Mouse (Mus musculus) heart, adult 2 months (tissue): ENCODE measurements around the gene Fam71b. TPM values are rescaled to one million over a fixed set of nuclear protein-coding genes. Genes with fewer than 3 reads are reported as not detected.

Experiments used
- DNase-seq, 2 experiments: peaks; one replicate each; pipeline ENCODE4 v3.0.0; 2021
- H3K27ac ChIP-seq: fragments of 200-600 bp; 2 replicates; pipeline ENCODE4 v1.8.1; 2022
- H3K27me3 ChIP-seq: fragments of 200-500 bp; 2 replicates; pipeline ENCODE4 v1.6.1; 2012; ENCODE audit warnings: mild to moderate bottlenecking, low read length, inconsistent platforms, mixed read lengths; ENCODE audit not compliant: control insufficient read depth, insufficient read depth
- H3K36me3 ChIP-seq: fragments of 200-500 bp; 2 replicates; pipeline ENCODE4 v1.6.1; 2012; ENCODE audit warnings: low read length, inconsistent platforms; ENCODE audit not compliant: control insufficient read depth, insufficient read depth
- H3K4me1 ChIP-seq: fragments of 200-500 bp; 2 replicates; pipeline ENCODE4 v1.6.1; 2011; ENCODE audit warnings: low read length; ENCODE audit not compliant: control insufficient read depth, insufficient read depth
- H3K4me3 ChIP-seq: fragments of 200-600 bp; 2 replicates; pipeline ENCODE4 v1.8.1; 2022
- H3K79me2 ChIP-seq: fragments of 200-500 bp; replicated peaks from 2 replicates; pipeline ENCODE4 v1.6.1; 2012; ENCODE audit warnings: mild to moderate bottlenecking, inconsistent platforms, low read length, moderate library complexity, mixed read lengths; ENCODE audit not compliant: control insufficient read depth, insufficient read depth
- H3K9ac ChIP-seq: fragments of 200-500 bp; 2 replicates; pipeline ENCODE4 v1.6.1; 2012; ENCODE audit warnings: low read depth, mild to moderate bottlenecking, control low read depth, inconsistent platforms, low read length, mixed read lengths
- CTCF ChIP-seq: fragments of 200-600 bp; IDR thresholded peaks from 2 replicates; pipeline ENCODE4 v1.8.1; 2022; ENCODE audit warnings: antibody characterized with exemption, mild to moderate bottlenecking, moderate library complexity
- EP300 ChIP-seq: fragments of 200-500 bp; IDR thresholded peaks from 2 replicates; pipeline ENCODE4 v1.6.1; 2011; ENCODE audit warnings: low read depth, low read length, control low read depth; ENCODE audit not compliant: insufficient read depth
- POLR2A ChIP-seq: fragments of 200-500 bp; IDR thresholded peaks from 2 replicates; pipeline ENCODE4 v1.6.1; 2011; ENCODE audit warnings: mild to moderate bottlenecking, low read depth, low read length, control low read depth; ENCODE audit not compliant: insufficient read depth
- WGBS: fragments of 180-500 bp; shearing (Covaris S2); methylation state at CpG from one replicate; pipeline ENCODE4 v1.1.7; 2018; 5-methylcytosine and 5-hydroxymethylcytosine counted together
- intact Hi-C: fragments of 180-260 bp; cut with DNase I; formaldehyde crosslinking; loops from one replicate; pipeline ENCODE4 v1.15.1; 2025
- long read RNA-seq: library from polyadenylated mRNA; stranded (forward); transcript quantifications from one replicate; pipeline ENCODE4 v2.0.0, GENCODE M21; 2021
- polyA plus RNA-seq: library from polyadenylated mRNA; depleted of rRNA; stranded (reverse); fragments of >200 nt; gene quantifications from 2 replicates; pipeline ENCODE4 v1.2.3, GENCODE M21; 2012; rRNA removed
- total RNA-seq, 2 experiments: library from RNA; stranded (reverse); gene quantifications; 2 replicates each; pipeline ENCODE4 v1.2.3; 2021

Fam71b gene
- total RNA-seq (not detected), polyA plus RNA-seq (0.06 TPM in 1 of 2 replicates, not detected in the other)
- long read RNA-seq = 0 reads

DNA sequence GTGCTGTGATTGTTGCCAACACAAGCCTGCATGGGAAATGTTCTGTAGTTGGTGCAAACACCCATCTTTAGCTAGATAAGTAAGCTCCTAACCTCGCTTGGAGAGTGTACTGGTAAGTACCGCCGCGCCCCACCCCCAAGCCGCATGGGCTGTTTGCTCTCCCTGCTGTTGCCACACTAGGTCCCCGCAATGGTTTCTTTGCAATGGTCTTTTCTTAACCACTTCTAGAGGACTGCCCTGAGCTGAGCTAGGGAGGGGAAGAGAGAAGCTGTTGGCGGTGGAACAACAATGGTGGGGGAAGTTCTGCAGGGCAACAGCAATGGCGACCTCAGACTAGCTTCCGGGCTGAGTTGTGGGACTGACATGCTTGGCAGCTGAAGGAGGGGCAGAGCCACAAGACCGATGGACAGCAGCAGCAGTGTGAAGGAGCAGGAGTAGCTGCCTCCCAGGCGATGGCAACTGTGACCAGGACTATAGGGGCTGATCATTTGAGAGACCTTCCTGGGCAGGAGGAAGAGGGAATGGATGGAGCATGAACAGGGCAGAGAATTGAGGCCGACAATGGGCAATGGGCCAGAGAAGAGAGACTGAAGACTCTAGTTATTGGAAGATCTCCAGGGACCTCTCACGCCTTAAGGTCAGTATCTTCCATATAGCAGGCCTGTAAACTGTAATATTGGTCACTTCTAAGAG lies at the start of gene Fam71b:
Fam71b (plus strand) TSS at position 393 of the 693 bp plus-strand sequence.
- no peak for TF ChIP-seq POLR2A
- Histone ChIP-seq H3K4me3 (no peak within 1 kb of the TSS), H3K4me1 (no peaks in the 10 kb centered on the region), H3K79me2 (no peaks in the 10 kb centered on the region), H3K27ac (no peak within 1 kb of the TSS), H3K9ac (no peak within 1 kb of the TSS), H3K27me3 (no peaks in the 10 kb centered on the region), H3K36me3 (no peaks in the 10 kb centered on the region)
- DNase-seq = no peak
- intact Hi-C loops = no loop called here
- 68% methylated on average over 13 of the region's 13 CpGs for WGBS

DNA sequence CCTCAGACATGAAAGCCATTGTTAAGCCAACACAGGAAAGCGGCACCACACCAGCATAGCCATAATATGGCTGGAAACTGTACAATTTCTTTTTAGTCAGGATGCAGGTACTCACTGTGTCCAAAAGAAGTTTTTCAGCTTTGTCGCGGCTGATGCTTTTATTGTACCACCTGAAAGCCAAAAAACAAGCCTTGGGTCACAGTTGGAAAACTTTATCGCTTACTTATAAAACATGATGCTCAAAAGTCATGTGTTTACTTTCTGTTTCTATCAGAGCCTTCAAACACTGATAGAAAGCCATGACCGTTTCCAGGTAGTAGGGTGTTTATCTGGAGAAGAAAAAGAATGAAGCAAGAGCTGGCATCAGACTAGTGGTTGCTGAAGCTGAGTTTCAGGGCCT lies 48.6 kb upstream of the Fam71b start:
- H3K4me3 ChIP-seq = no peak overlapping the region
- TF ChIP-seq EP300 (no peak), POLR2A (no peak), CTCF (no peak)
- 73% methylated on average over 5 of the region's 5 CpGs for WGBS
- H3K9ac ChIP-seq = no peak overlapping the region
- no peak overlapping the region for H3K27ac ChIP-seq
- H3K36me3 ChIP-seq = peaks cover 2% of the 10 kb centered on the region; the same call in 1 of the 2 replicates
- no peak for DNase-seq
- intact Hi-C loops = no loop called here
- H3K27me3 ChIP-seq = no peaks in the 10 kb centered on the region
- H3K79me2 ChIP-seq = no peaks in the 10 kb centered on the region
- H3K4me1 ChIP-seq = no peaks in the 10 kb centered on the region

DNA sequence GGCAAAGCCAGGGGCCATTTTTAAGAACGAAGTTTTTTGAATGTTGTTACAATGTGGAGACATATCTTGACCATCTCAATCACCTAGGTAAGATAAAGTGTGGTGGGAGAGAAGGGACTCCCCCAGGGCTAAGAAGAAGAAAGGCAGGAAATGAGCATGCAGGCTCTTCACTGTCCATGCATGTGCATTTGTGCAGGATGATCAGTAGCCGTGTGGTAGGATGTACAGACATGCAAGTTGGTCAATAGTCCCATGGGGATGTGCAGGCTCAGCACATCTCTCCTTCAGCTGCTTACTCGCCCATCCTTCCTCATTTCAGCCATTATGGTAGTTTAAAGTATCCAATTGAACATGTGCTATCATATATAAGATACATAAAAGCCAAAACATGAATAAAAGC lies 47.9 kb upstream of the Fam71b start:
- Histone ChIP-seq H3K27me3 (no peaks in the 10 kb centered on the region), H3K79me2 (no peaks in the 10 kb centered on the region), H3K36me3 (no peaks in the 10 kb centered on the region), H3K4me3 (no peak overlapping the region), H3K27ac (no peak overlapping the region), H3K9ac (no peak overlapping the region), H3K4me1 (no peaks in the 10 kb centered on the region)
- TF ChIP-seq EP300 (no peak), POLR2A (no peak), CTCF (no peak)
- intact Hi-C loops = no loop called here
- WGBS = 66% methylated on average over 3 of the region's 3 CpGs
- DNase-seq = no peak

DNA sequence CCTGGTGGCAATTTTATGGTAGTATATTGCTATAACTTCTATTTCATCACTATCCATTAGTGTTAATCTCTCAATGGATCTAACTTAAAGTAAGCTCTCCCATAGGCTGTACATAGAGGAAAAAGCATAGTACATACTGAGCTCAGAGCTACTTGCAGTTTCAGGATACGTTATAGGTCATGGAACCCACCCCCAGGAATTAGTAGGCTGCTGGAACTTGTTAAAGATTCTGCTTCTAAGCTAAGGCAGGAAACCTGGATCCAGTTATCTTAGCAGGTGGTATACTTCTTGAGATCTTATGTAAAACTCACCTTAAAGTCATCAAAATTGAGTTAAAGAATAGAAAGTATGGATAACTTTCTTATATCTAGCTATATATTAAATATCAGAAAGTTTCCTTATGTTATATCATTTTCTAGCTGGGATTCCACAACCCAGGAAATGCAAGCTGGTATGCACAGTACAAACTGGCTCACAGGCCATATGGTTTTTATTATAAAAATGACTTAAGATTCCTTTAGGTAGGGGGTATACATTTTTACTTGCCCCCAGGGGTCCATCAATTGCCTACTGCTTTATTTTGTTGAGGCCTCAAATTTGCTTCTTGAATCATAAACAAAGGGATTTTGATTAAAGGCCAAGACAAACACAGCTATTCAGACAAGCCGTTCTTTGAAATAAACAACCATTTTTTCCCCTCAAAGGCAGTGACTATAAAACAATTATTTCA lies 46.5 kb upstream of the Fam71b start:
- DNase-seq = no peak
- no peaks in the 10 kb centered on the region for H3K4me1 ChIP-seq
- no peak overlapping the region for H3K27ac ChIP-seq
- no peak overlapping the region for H3K9ac ChIP-seq
- TF ChIP-seq CTCF (no peak), POLR2A (no peak), EP300 (no peak)
- intact Hi-C loops = no loop called here
- H3K4me3 ChIP-seq = no peak overlapping the region
- no peaks in the 10 kb centered on the region for H3K36me3 ChIP-seq
- no peaks in the 10 kb centered on the region for H3K79me2 ChIP-seq
- no peaks in the 10 kb centered on the region for H3K27me3 ChIP-seq
- WGBS = 62% methylated on average over 2 of the region's 2 CpGs

DNA sequence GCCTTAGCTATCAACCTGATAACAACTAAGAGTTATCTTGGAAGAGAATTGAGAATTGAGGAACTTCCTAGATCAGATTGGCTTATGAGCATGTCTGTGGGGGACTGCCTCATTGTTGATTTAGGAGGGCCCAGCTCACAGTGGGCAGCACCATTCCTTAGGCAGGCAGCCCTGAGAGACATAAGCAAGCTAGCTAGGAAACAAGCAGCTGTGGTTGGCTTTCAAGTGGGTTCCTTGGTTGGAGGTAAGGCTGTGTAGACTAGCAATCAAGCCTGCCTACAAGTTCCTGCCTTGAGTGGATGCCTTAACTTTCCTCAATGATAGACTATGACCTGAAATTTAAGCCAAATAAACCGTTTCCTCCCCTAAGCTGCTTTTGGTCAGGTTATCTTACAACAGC lies 38.0 kb upstream of the Fam71b start:
- intact Hi-C loops = no loop called here
- no peaks in the 10 kb centered on the region for H3K4me1 ChIP-seq

More for the DNA sequence above, 38.0 kb upstream of the Fam71b start:
- Histone ChIP-seq H3K27me3 (no peaks in the 10 kb centered on the region), H3K9ac (no peak overlapping the region), H3K27ac (no peak overlapping the region), H3K4me3 (no peak overlapping the region), H3K36me3 (no peaks in the 10 kb centered on the region), H3K79me2 (no peaks in the 10 kb centered on the region)
- TF ChIP-seq EP300 (no peak), POLR2A (no peak), CTCF (no peak)
- no peak for DNase-seq
- 50% methylated on average over 1 of the region's 1 CpGs for WGBS
